Mouse (Mus musculus): ENCODE data around the gene Cblb. TPM values are rescaled to one million over a fixed set of nuclear protein-coding genes. Genes with fewer than 3 reads are reported as not detected.
A peak's percentile ranks its signal among the peaks of the same experiment; 100 is the strongest.

The Cblb gene
- polyA plus RNA-seq, 2 experiments: 1.8 TPM

DNA sequence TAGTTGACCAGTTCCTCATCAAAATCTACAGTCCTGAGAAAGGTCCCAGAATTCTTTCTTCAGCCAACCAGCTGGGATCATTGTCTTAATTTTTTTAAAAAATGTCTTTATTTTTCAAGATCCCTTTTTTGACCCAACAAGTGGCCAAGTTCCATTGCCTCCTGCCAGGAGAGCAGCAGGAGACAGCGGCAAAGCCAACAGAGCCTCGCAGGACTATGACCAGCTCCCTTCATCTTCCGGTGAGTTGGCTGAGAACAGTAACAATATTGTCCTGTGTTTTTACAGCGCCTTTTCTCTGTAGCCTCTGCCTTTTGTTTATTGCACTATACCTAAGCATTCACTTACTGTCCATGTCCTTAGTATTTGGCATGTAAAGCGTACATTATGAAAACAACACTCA, 163.0 kb downstream of the Cblb start:
- Histone ChIP-seq H3K4me1 (replicated peaks; ENCODE audit: control insufficient read depth in 2 of 2, insufficient read depth in 2 of 2, low read length in 1 of 2) (no peaks in the 10 kb centered on the region), H3K27me3 (ENCODE audit: control insufficient read depth, insufficient read depth, low read length) (no peaks in the 10 kb centered on the region), H3K9me3 (ENCODE audit: control insufficient read depth, low read length) (no peaks in the 10 kb centered on the region), H3K4me3 (ENCODE audit: insufficient read depth in 1 of 2, low read depth in 2 of 2, low read length in 2 of 2) (no peak overlapping the region), H3K9ac (replicated peaks) (no peak overlapping the region), H3K36me3 (replicated peaks; ENCODE audit: control insufficient read depth, insufficient read depth, low read depth) (no peaks in the 10 kb centered on the region; the same call in 1 of the 2 replicates), H3K4me2 (ENCODE audit: low read depth) (no peak overlapping the region), H3K27ac (no peak overlapping the region)
- ATAC-seq (ENCODE audit: insufficient read depth): no peak
- WGBS (ENCODE audit: insufficient replicate concordance): 79% methylated on average over 5 of the region's 5 CpGs
- TF ChIP-seq EP300 (IDR thresholded peaks at IDR 0.05; ENCODE audit: low read depth) (no peak), CTCF (IDR thresholded peaks at IDR 0.05; ENCODE audit: low read depth) (no peak)
- no peak for DNase-seq (ENCODE audit: low read depth in 3 of 3, low spot score in 3 of 3)

DNA sequence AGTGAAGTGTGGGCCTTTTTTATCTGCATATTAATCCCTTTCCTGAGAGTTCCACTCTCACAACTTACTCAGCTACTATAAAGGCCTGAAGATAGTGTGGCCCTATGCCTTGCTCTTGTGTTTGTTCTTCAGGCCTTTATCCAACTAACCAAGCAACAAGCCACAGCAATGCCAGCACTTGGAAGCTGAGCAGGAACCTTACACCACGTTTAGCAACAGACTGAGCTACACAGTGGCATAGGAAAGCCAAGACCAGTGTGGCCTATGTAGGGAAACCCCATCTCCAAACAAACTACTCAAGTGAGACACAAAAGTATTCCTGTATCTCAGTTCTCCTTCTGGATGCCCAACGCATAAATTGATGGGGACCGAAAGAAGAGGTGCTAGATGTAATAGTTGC, 163.8 kb downstream of the Cblb start:
- no peak for DNase-seq (ENCODE audit: low read depth in 3 of 3, low spot score in 3 of 3)

DNA sequence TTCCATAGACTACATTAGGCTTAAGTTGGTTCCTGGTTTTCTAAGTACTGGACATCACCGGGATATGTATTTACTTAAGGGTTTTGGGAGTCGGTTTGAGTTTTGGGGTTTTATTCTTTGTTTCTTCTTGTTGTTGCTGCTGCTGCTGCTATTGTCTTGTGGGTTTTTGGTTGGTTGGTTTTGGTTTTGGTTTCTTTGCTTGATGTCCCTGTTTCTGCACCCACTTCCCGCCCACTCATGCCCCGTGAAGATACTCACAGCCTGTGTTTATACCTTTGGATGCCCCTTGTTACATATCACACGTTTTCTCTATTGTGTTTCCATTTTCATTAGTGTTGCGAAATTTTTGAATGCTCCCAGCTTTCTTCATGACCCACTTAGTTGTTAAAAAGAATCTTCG, 169.1 kb downstream of the Cblb start:
- Histone ChIP-seq H3K9ac (replicated peaks) (no peak overlapping the region), H3K4me1 (replicated peaks; ENCODE audit: control insufficient read depth in 2 of 2, insufficient read depth in 2 of 2, low read length in 1 of 2) (no peaks in the 10 kb centered on the region), H3K27ac (no peak overlapping the region), H3K4me2 (ENCODE audit: low read depth) (no peak overlapping the region), H3K4me3 (ENCODE audit: insufficient read depth in 1 of 2, low read depth in 2 of 2, low read length in 2 of 2) (no peak overlapping the region), H3K36me3 (replicated peaks; ENCODE audit: control insufficient read depth, insufficient read depth, low read depth) (no peaks in the 10 kb centered on the region), H3K9me3 (ENCODE audit: control insufficient read depth, low read length) (no peaks in the 10 kb centered on the region), H3K27me3 (ENCODE audit: control insufficient read depth, insufficient read depth, low read length) (no peaks in the 10 kb centered on the region)
- TF ChIP-seq CTCF (IDR thresholded peaks at IDR 0.05; ENCODE audit: low read depth): no peak
- no peak for TF ChIP-seq EP300 (IDR thresholded peaks at IDR 0.05; ENCODE audit: low read depth)
- DNase-seq (ENCODE audit: low read depth in 3 of 3, low spot score in 3 of 3): no peak
- ATAC-seq (ENCODE audit: insufficient read depth): no peak
- 65% methylated on average over 7 of the region's 7 CpGs for WGBS (ENCODE audit: insufficient replicate concordance)

More for the DNA sequence above, 163.8 kb downstream of the Cblb start:
- ATAC-seq (ENCODE audit: insufficient read depth): no peak
- Histone ChIP-seq H3K9me3 (ENCODE audit: control insufficient read depth, low read length) (no peaks in the 10 kb centered on the region), H3K9ac (replicated peaks) (no peak overlapping the region), H3K4me1 (replicated peaks; ENCODE audit: control insufficient read depth in 2 of 2, insufficient read depth in 2 of 2, low read length in 1 of 2) (no peaks in the 10 kb centered on the region), H3K36me3 (replicated peaks; ENCODE audit: control insufficient read depth, insufficient read depth, low read depth) (no peaks in the 10 kb centered on the region), H3K27ac (no peak overlapping the region), H3K4me3 (ENCODE audit: insufficient read depth in 1 of 2, low read depth in 2 of 2, low read length in 2 of 2) (no peak overlapping the region), H3K27me3 (ENCODE audit: control insufficient read depth, insufficient read depth, low read length) (no peaks in the 10 kb centered on the region), H3K4me2 (ENCODE audit: low read depth) (no peak overlapping the region)
- 77% methylated on average over 3 of the region's 3 CpGs for WGBS (ENCODE audit: insufficient replicate concordance)
- TF ChIP-seq CTCF (IDR thresholded peaks at IDR 0.05; ENCODE audit: low read depth) (no peak), EP300 (IDR thresholded peaks at IDR 0.05; ENCODE audit: low read depth) (no peak)

DNA sequence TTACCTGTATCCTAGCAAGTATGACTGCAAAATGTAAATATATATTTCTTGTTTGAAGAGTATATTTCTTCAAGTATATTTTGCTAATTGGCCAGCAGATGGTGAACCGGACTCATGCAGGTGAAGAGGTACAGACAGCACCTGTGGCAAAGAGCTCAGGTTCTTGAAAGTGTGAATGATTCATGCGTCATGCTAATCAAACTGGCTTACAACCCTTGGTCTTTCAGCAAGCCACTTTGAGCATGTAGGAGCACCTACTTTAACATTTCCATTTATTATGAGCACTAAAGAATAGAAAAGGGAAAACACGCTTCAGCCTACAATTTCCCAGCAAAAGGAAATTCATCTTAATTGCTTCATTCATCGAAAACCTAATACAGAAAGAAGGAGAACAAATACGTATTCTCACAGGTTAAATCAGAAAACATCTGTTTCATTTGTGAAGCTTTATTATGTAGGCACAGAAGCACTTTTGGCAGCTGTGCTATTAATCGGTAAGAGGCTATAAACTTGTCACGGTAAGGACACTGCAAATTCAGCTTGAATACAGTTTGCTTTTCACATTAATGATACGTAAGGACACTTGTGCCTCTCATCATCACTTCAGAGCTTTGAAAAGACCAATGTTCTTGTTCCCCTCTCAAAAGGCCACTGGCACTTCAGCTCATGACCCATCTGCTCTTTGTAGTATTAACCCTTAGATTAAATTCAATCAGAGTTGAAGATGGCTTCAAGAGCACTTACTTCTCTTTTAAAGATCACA, 180.0 kb downstream of the Cblb start:
- Histone ChIP-seq H3K27me3 (ENCODE audit: control insufficient read depth, insufficient read depth, low read length) (no peaks in the 10 kb centered on the region), H3K36me3 (replicated peaks; ENCODE audit: control insufficient read depth, insufficient read depth, low read depth) (no peaks in the 10 kb centered on the region), H3K4me1 (replicated peaks; ENCODE audit: control insufficient read depth in 2 of 2, insufficient read depth in 2 of 2, low read length in 1 of 2) (no peaks in the 10 kb centered on the region), H3K27ac (no peak overlapping the region), H3K9me3 (ENCODE audit: control insufficient read depth, low read length) (no peaks in the 10 kb centered on the region), H3K4me3 (ENCODE audit: insufficient read depth in 1 of 2, low read depth in 2 of 2, low read length in 2 of 2) (no peak overlapping the region), H3K4me2 (ENCODE audit: low read depth) (no peak overlapping the region), H3K9ac (replicated peaks) (no peak overlapping the region)
- TF ChIP-seq EP300 (IDR thresholded peaks at IDR 0.05; ENCODE audit: low read depth) (no peak), CTCF (IDR thresholded peaks at IDR 0.05; ENCODE audit: low read depth) (no peak)
- ATAC-seq (ENCODE audit: insufficient read depth) (no peak), DNase-seq (ENCODE audit: low read depth in 3 of 3, low spot score in 3 of 3) (no peak)
- 74% methylated on average over 8 of the region's 8 CpGs for WGBS (ENCODE audit: insufficient replicate concordance)

DNA sequence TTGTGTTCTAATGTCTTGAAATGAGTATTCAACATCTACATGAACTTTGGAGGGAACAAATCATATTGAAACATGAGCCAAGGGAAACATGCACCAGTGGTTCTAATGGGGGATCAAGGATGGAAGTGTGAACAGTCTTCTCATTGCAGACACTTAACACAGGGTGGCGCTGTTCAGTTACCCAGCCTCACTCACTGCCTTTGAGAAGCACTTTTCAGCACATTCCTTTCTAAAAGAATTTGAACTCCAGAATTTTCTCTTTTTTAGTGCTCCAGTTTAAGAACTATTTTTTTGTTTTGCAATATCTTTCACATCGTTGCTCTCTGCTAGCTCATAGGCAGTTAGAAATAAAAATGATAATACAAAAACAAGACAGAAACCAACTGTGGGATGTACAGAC, 188.0 kb downstream of the Cblb start:
- no peak for TF ChIP-seq EP300 (IDR thresholded peaks at IDR 0.05; ENCODE audit: low read depth)
- TF ChIP-seq CTCF (IDR thresholded peaks at IDR 0.05; ENCODE audit: low read depth): peak; percentile 55
- Histone ChIP-seq H3K27ac (no peak overlapping the region), H3K27me3 (ENCODE audit: control insufficient read depth, insufficient read depth, low read length) (no peaks in the 10 kb centered on the region), H3K9me3 (ENCODE audit: control insufficient read depth, low read length) (no peaks in the 10 kb centered on the region), H3K36me3 (replicated peaks; ENCODE audit: control insufficient read depth, insufficient read depth, low read depth) (no peaks in the 10 kb centered on the region), H3K4me3 (ENCODE audit: insufficient read depth in 1 of 2, low read depth in 2 of 2, low read length in 2 of 2) (no peak overlapping the region), H3K4me2 (ENCODE audit: low read depth) (no peak overlapping the region), H3K4me1 (replicated peaks; ENCODE audit: control insufficient read depth in 2 of 2, insufficient read depth in 2 of 2, low read length in 1 of 2) (no peaks in the 10 kb centered on the region), H3K9ac (replicated peaks) (no peak overlapping the region)
- ATAC-seq (ENCODE audit: insufficient read depth) (no peak), DNase-seq (ENCODE audit: low read depth in 3 of 3, low spot score in 3 of 3) (no peak)
- WGBS (ENCODE audit: insufficient replicate concordance): 16% methylated on average over 2 of the region's 2 CpGs

Data from liver, embryonic 14.5 days (tissue).